Mouse (Mus musculus) lung, postnatal 0 days (tissue): Measurements from ENCODE around the gene Gpr37l1. TPM values are rescaled to one million over a fixed set of nuclear protein-coding genes. Genes with fewer than 3 reads are reported as not detected.

Source experiments
- ATAC-seq: fragments of 200-750 bp; cut with Nextera tagmentation; 2 replicates; pipeline ENCODE4 v1.8.0; 2017; ENCODE audit warnings: moderate library complexity
- DNase-seq: peaks from one replicate; pipeline ENCODE4 v3.0.0-alpha.2; 2016; ENCODE audit warnings: low spot score
- H3K27ac ChIP-seq: fragments of 300-500 bp; sonication (generic); 2 replicates; pipeline ENCODE4 v1.5.1; 2014; ENCODE audit warnings: antibody characterized with exemption, mild to moderate bottlenecking, low read length, mixed read lengths
- H3K27me3 ChIP-seq: fragments of 300-500 bp; sonication (generic); replicated peaks from 2 replicates; pipeline ENCODE4 v1.6.1; 2014; ENCODE audit warnings: low read length, mixed read lengths; ENCODE audit not compliant: insufficient read depth
- H3K36me3 ChIP-seq: fragments of 300-500 bp; sonication (generic); 2 replicates; pipeline ENCODE4 v1.6.1; 2014; ENCODE audit warnings: low read length, mixed read lengths; ENCODE audit not compliant: insufficient read depth
- H3K4me1 ChIP-seq: fragments of 300-500 bp; sonication (generic); 2 replicates; pipeline ENCODE4 v1.6.1; 2014; ENCODE audit warnings: antibody characterized with exemption, low read depth, low read length, mixed read lengths; ENCODE audit not compliant: insufficient read depth
- H3K4me2 ChIP-seq: fragments of 300-500 bp; sonication (generic); replicated peaks from 2 replicates; pipeline ENCODE4 v1.6.1; 2014; ENCODE audit warnings: low read depth, mild to moderate bottlenecking, low read length, moderate library complexity, mixed read lengths
- H3K4me3 ChIP-seq: fragments of 300-500 bp; sonication (generic); 2 replicates; pipeline ENCODE4 v1.5.1; 2014; ENCODE audit warnings: low read depth, low read length
- H3K9ac ChIP-seq: fragments of 300-500 bp; sonication (generic); replicated peaks from 2 replicates; pipeline ENCODE4 v1.6.1; 2014; ENCODE audit warnings: low read depth, mild to moderate bottlenecking
- H3K9me3 ChIP-seq: fragments of 300-500 bp; sonication (generic); 2 replicates; pipeline ENCODE4 v1.6.1; 2016; ENCODE audit warnings: low read length, mixed read lengths
- CTCF ChIP-seq: IDR thresholded peaks from 2 replicates; pipeline ENCODE4 v1.5.1; 2016; ENCODE audit warnings: antibody characterized with exemption, mild to moderate bottlenecking
- EP300 ChIP-seq: IDR thresholded peaks from 2 replicates; pipeline ENCODE4 v1.6.1; 2016; ENCODE audit warnings: antibody characterized with exemption, mild to moderate bottlenecking, control low read depth
- WGBS: fragments of 180-500 bp; shearing (Covaris S2); extraction: QIAGEN DNeasy Blood & Tissue Kit; methylation state at CpG from one replicate; pipeline ENCODE4 v1.1.7; 2014; 5-methylcytosine and 5-hydroxymethylcytosine counted together
- polyA plus RNA-seq: library from polyadenylated mRNA; unstranded; fragments of >200 nt; fragmentation: Nextera tagmentation; extraction: Ambion mirVana; gene quantifications from 2 replicates; pipeline ENCODE4 v1.2.1, GENCODE M21; 2015

Gene Gpr37l1
- polyA plus RNA-seq, 1 experiment from 2014 or later = 0.06 TPM

GRCm38 (mm10) chr1:135146077-135146945 lies 21.2 kb downstream of the Gpr37l1 start, which contains the start of gene Arl8a:
TSS of gene Arl8a (plus strand) at chr1:135146824.
- peak; percentile 92 for ATAC-seq
- no peak for TF ChIP-seq CTCF
- no peak for TF ChIP-seq EP300
- no peaks in the 10 kb centered on the region for H3K9me3 ChIP-seq
- under 1% methylated on average over 73 of the region's 78 CpGs for WGBS
- peaks cover 3% of the 10 kb centered on the region; the same call in 1 of the 2 replicates for H3K36me3 ChIP-seq
- H3K27me3 ChIP-seq = no peaks in the 10 kb centered on the region
- H3K4me2 ChIP-seq = peak within 1 kb of the TSS; percentile 75
- H3K4me1 ChIP-seq = peaks cover 6% of the 10 kb centered on the region; the same call in 1 of the 2 replicates
- peak within 1 kb of the TSS; percentile 93 for H3K27ac ChIP-seq
- peak; percentile 91 for DNase-seq
- H3K4me3 ChIP-seq = peak within 1 kb of the TSS; percentile 96
- peak within 1 kb of the TSS; percentile 92 for H3K9ac ChIP-seq

GRCm38 (mm10) chr1:135143940-135144339 lies 23.5 kb downstream of the Gpr37l1 start:
- TF ChIP-seq CTCF (no peak), EP300 (no peak)
- DNase-seq (no peak), ATAC-seq (no peak)
- Histone ChIP-seq H3K9me3 (no peaks in the 10 kb centered on the region), H3K27ac (no peak overlapping the region), H3K36me3 (no peaks in the 10 kb centered on the region), H3K9ac (no peak overlapping the region), H3K27me3 (no peaks in the 10 kb centered on the region), H3K4me3 (no peak overlapping the region), H3K4me2 (no peak overlapping the region), H3K4me1 (peaks cover 6% of the 10 kb centered on the region; the same call in 1 of the 2 replicates)
- 76% methylated on average over 2 of the region's 2 CpGs for WGBS

- Histone ChIP-seq H3K4me2 (no peak overlapping the region), H3K4me1 (no peaks in the 10 kb centered on the region; the same call in 1 of the 2 replicates), H3K27me3 (no peaks in the 10 kb centered on the region), H3K36me3 (no peaks in the 10 kb centered on the region), H3K9me3 (no peaks in the 10 kb centered on the region), H3K27ac (no peak overlapping the region), H3K4me3 (no peak overlapping the region), H3K9ac (no peak overlapping the region)
- WGBS = 57% methylated on average over 2 of the region's 2 CpGs
- DNase-seq (no peak), ATAC-seq (no peak)
- TF ChIP-seq CTCF = no peak
- no peak for TF ChIP-seq EP300
These were observed 25.0 kb downstream of the Gpr37l1 start for GRCm38 (mm10) chr1:135142452-135142851.

GRCm38 (mm10) chr1:135139906-135140305 lies 27.6 kb downstream of the Gpr37l1 start:
- no peak for ATAC-seq
- no peaks in the 10 kb centered on the region for H3K27me3 ChIP-seq
- no peak overlapping the region for H3K4me3 ChIP-seq
- H3K9me3 ChIP-seq = no peaks in the 10 kb centered on the region
- H3K36me3 ChIP-seq = no peaks in the 10 kb centered on the region
- TF ChIP-seq EP300 (no peak), CTCF (no peak)
- 67% methylated on average over 2 of the region's 2 CpGs for WGBS
- no peaks in the 10 kb centered on the region for H3K4me1 ChIP-seq
- no peak overlapping the region for H3K27ac ChIP-seq
- H3K9ac ChIP-seq = no peak overlapping the region
- no peak overlapping the region for H3K4me2 ChIP-seq
- DNase-seq = no peak

- no peak overlapping the region for H3K9ac ChIP-seq
- H3K4me1 ChIP-seq = no peaks in the 10 kb centered on the region
- no peaks in the 10 kb centered on the region for H3K27me3 ChIP-seq
- no peaks in the 10 kb centered on the region for H3K9me3 ChIP-seq
- H3K4me2 ChIP-seq = no peak overlapping the region
- DNase-seq = peak; percentile 66
- H3K4me3 ChIP-seq = no peak overlapping the region
- ATAC-seq = no peak; the same call in 1 of the 2 replicates
- no peaks in the 10 kb centered on the region for H3K36me3 ChIP-seq
- TF ChIP-seq EP300 = no peak
- TF ChIP-seq CTCF = peak; percentile 100
- 4% methylated on average over 1 of the region's 1 CpGs for WGBS
- no peak overlapping the region for H3K27ac ChIP-seq
These were observed 31.0 kb downstream of the Gpr37l1 start for GRCm38 (mm10) chr1:135136500-135136899.

- Histone ChIP-seq H3K27ac (no peak overlapping the region), H3K4me2 (no peak overlapping the region), H3K9me3 (no peaks in the 10 kb centered on the region), H3K36me3 (no peaks in the 10 kb centered on the region), H3K4me3 (no peak overlapping the region), H3K27me3 (no peaks in the 10 kb centered on the region), H3K4me1 (no peaks in the 10 kb centered on the region), H3K9ac (no peak overlapping the region)
- 77% methylated on average over 8 of the region's 8 CpGs for WGBS
- no peak for TF ChIP-seq CTCF
- TF ChIP-seq EP300 = no peak
- DNase-seq (no peak), ATAC-seq (no peak)
These were observed 32.2 kb downstream of the Gpr37l1 start for GRCm38 (mm10) chr1:135135111-135135787.
